Mouse (Mus musculus) c-Kit-positive CD71-positive TER-119-negative erythroid progenitor cells, embryonic 14.5 days (primary cell): ENCODE measurements around the gene Gm20388.
A peak's percentile ranks its signal among the peaks of the same experiment; 100 is the strongest.
"Not testable (repeated sequence)": the region's sequence is repeated elsewhere in the genome, so short reads cannot be mapped to it uniquely, and the experiment has no call there.

Experiments used
- DNase-seq: peaks from one replicate; pipeline ENCODE4 v3.0.0-alpha.2; 2013; ENCODE audit warnings: low read depth

The Gm20388 gene

GRCm38 (mm10) chr8:121572121-121572520, 1661.5 kb downstream of the Gm20388 start:
- no peak for DNase-seq

- DNase-seq: no peak
These were observed 1662.6 kb downstream of the Gm20388 start for GRCm38 (mm10) chr8:121573275-121573674.

GRCm38 (mm10) chr8:121575661-121576060, 1665.0 kb downstream of the Gm20388 start:
- no peak for DNase-seq

GRCm38 (mm10) chr8:121577751-121578675, 1667.4 kb downstream of the Gm20388 start:
- DNase-seq: no peak

- DNase-seq: peak; percentile 87
These were observed 1668.2 kb downstream of the Gm20388 start, which contains the start of gene Fbxo31 for GRCm38 (mm10) chr8:121578676-121579451. TSS of gene Fbxo31 (minus strand) at chr8:121578806.

GRCm38 (mm10) chr8:121580465-121580864, 1669.8 kb downstream of the Gm20388 start:
- DNase-seq: no peak

GRCm38 (mm10) chr8:121583653-121584052, 1673.0 kb downstream of the Gm20388 start:
- no peak for DNase-seq

- no peak for DNase-seq
These were observed 1674.1 kb downstream of the Gm20388 start for GRCm38 (mm10) chr8:121584730-121585129.

GRCm38 (mm10) chr8:121585159-121585825, 1674.7 kb downstream of the Gm20388 start:
- DNase-seq: peak; percentile 97

GRCm38 (mm10) chr8:121588750-121589149, 1678.1 kb downstream of the Gm20388 start:
- peak; percentile 66 for DNase-seq

- DNase-seq: no peak
These were observed 1678.6 kb downstream of the Gm20388 start for GRCm38 (mm10) chr8:121589205-121589726.

GRCm38 (mm10) chr8:121590203-121591177, 1679.8 kb downstream of the Gm20388 start, which contains the start of gene Map1lc3b:
TSS of gene Map1lc3b (plus strand) at chr8:121590361.
- peak; percentile 81 for DNase-seq

GRCm38 (mm10) chr8:121591178-121592066, 1680.8 kb downstream of the Gm20388 start:
- peak; percentile 71 for DNase-seq

- no peak for DNase-seq
These were observed 1682.7 kb downstream of the Gm20388 start for GRCm38 (mm10) chr8:121593293-121593692.

GRCm38 (mm10) chr8:121593983-121594382, 1683.3 kb downstream of the Gm20388 start:
- no peak for DNase-seq

GRCm38 (mm10) chr8:121597492-121597891, 1686.9 kb downstream of the Gm20388 start:
- not testable (repeated sequence) for DNase-seq

- no peak for DNase-seq
These were observed 1687.5 kb downstream of the Gm20388 start for GRCm38 (mm10) chr8:121598190-121598589.

GRCm38 (mm10) chr8:121598892-121599291, 1688.3 kb downstream of the Gm20388 start:
- DNase-seq: no peak

- DNase-seq: no peak
These were observed 1689.2 kb downstream of the Gm20388 start for GRCm38 (mm10) chr8:121599842-121600241.

GRCm38 (mm10) chr8:121602411-121602810, 1691.8 kb downstream of the Gm20388 start:
- DNase-seq: no peak
